Mouse (Mus musculus): ENCODE measurements around the gene Rab3a.
A peak's percentile ranks its signal among the peaks of the same experiment; 100 is the strongest.

DNA sequence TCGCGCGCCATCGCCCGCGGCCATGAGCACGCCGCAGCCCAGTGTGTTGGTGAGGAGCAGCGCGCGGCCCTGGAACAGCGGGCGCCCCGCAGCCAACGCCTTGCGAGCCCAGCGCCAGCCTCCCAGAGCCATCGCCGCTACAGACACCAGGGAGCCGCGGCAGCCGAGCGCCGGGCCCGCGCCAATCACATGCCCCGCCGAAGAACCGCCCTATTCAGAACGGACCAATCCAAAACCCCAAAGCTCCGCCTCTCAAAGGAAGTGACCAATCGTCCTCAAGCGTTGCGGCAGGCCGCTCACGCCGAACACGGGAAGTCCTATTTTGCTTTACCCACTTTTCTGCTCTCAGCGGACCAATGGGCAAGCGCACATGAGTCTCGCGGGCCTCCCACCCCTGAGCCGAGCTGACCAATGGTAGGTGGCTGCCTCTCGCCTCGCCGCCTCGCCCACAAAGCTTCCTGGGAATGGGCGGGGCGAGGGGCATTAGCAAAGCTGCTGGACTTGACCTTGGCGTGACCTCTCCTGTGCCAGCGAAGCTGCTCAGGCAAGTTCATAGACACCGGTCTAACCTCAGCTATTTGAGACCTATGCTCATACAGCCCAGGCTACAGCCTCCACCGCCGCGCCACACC, 6.4 kb downstream of the Rab3a start, which contains the start of gene Mpv17l2:
- TF ChIP-seq CTCF (IDR thresholded peaks at IDR 0.05; ENCODE audit: extremely low read depth, insufficient read length, insufficient replicate concordance, low read depth, low read length) (no peak), POLR2A (IDR thresholded peaks at IDR 0.05; ENCODE audit: low read depth, low read length) (peak; percentile 85)
